Mouse (Mus musculus): ENCODE data around the gene Grhpr. TPM values are rescaled to one million over a fixed set of nuclear protein-coding genes. Genes with fewer than 3 reads are reported as not detected.
"Not testable (repeated sequence)": the region's sequence is repeated elsewhere in the genome, so short reads cannot be mapped to it uniquely, and the experiment has no call there.

Grhpr gene
- total RNA-seq (2021), result 10 to 100 TPM; 18.7 to 21.3 TPM
- long read RNA-seq, experiment 1, transcript Grhpr-201 (9 exons, 1,280 nt), result major isoform, 13 of 15 reads
- long read RNA-seq, experiment 1, partial matches to known transcripts, result 1 of 15 reads
- long read RNA-seq, experiment 1, other reads (novel, unspliced or antisense), result 1 of 15 reads
- long read RNA-seq, experiment 2, transcript Grhpr-201 (9 exons, 1,280 nt), result major isoform, 16 of 18 reads
- long read RNA-seq, experiment 2, partial matches to known transcripts, result 2 of 18 reads
- long read RNA-seq, experiment 2, other reads (novel, unspliced or antisense), result 0 of 18 reads

- DNase-seq (ENCODE audit: low spot score in 2 of 2), result peak; percentile 44 to 61
Measured at GRCm38 (mm10) chr4:44981280-44981973, at the start of gene Grhpr. TSS of gene Grhpr (plus strand) at chr4:44981395.

- DNase-seq (ENCODE audit: low spot score in 2 of 2), result peak in 1 of 2 experiments; percentile 36
Measured at GRCm38 (mm10) chr4:44931732-44932131, 49.5 kb upstream of the Grhpr start.

DNA sequence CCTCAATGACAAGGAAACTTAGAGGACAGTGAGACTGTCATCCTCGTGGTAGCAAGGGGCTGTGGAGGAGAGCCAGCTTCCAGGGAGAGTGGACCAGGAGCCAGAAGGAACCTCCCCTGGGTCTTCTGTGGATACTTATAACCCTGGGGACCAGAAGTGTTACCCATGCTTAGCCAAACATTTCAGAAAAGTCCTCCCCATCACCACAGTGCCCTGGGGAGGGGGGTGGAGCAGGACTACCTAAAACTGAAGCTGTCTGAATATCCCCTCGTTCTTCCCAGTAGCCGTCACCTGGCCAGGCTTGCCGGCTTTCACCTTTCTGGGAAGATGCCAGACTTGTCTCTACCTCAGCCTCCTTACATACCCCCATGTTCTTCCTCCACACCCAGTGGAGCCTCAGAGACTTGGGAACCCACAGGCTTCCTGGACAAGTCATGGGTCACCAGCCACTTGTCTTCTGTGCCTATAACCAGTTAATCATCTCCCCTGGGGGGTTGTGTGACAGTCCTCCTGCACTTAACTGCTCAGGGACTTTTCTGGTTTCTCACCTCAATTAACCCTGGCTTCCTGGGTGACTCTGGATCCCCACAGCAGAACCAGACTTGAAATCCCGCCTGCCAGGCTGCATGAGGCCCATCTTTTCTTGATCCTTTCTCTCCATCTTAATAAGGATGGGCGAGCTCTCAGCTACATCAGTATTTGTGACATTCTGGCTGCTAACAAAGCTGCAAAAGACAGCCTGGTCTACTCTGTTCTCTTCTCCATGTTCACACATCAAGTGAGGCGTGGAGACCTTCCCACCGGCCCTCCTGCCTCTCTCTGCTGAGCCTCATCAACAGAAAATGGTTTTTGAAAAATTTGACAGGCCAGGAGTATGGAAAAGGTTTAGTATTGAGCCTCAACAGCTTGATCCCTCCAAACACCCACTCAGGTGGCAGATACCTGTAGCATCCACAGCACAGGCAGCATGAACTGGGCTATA, 42.5 kb upstream of the Grhpr start:
- no peak for DNase-seq (ENCODE audit: low spot score in 2 of 2)

- no peak for DNase-seq (ENCODE audit: low spot score in 2 of 2)
Measured at GRCm38 (mm10) chr4:44939576-44940249, 41.5 kb upstream of the Grhpr start.

DNA sequence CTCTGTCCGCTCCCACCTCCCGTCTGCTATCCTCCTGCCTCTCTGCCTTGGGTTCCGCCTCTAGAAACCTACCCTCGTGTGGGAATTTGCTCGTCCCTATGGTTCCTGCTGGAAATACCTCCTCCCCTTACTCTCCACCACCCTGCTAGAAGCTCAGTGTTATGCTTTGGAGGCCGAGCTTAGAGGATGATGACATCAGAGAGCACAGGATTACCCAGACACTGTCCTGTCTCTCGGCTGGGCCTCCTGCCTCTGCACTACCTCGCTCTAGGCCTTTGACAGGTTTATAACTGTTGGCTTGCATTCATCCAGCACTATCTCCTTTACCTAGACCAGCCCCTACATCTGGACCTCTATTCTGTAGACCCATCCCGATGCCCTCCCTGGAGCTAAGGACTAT, 40.9 kb upstream of the Grhpr start:
- DNase-seq (ENCODE audit: low spot score in 2 of 2), result no peak

- DNase-seq (ENCODE audit: low spot score in 2 of 2), result no peak
Measured at GRCm38 (mm10) chr4:44942237-44942636, 39.0 kb upstream of the Grhpr start.

- DNase-seq (ENCODE audit: low spot score in 2 of 2), result no peak
Measured at GRCm38 (mm10) chr4:44943480-44943879, 37.7 kb upstream of the Grhpr start.

- no peak for DNase-seq (ENCODE audit: low spot score in 2 of 2)
Measured at GRCm38 (mm10) chr4:44944426-44945075, 36.6 kb upstream of the Grhpr start.

GRCm38 (mm10) chr4:44946126-44946525, 35.1 kb upstream of the Grhpr start:
- DNase-seq (ENCODE audit: low spot score in 2 of 2), result not testable (repeated sequence)

DNA sequence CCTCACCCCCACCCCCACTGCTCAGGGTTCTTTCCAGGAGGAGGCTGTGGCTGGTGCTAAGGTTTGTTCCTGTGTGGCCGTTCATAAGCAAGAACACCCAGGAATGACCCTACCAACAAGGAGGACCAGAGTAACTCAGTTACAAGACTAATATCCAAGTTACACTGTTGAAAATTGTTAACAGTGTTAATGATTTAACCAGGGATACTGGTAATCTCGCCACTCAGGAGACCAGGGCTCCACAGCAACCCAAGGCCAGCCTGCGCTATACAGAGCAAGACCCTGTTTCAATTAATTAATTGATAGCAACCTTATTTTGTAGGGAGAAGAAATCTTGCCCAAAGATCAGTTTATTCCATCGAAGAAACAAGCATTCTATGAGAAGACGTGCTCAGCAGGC, 33.7 kb upstream of the Grhpr start:
- DNase-seq (ENCODE audit: low spot score in 2 of 2), result no peak

DNA sequence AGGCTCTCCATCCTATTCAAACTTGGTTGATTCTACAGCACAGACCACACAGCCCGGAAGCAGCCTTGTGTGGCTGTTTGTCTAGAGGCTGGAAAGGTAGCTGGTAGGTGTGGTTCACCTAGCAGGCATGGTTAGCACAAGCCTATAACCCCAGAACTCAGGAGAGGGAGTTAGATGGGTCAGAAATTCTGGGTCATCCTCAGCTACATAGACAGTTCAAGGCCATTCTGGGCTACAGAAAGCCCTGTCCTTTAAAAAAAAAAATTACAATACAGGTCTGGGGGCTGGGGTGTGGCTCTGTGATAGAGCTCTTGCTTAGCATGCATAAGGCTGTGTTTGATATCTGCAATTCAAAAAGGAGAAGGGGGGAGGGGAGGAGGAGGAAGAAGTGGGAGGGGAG, 32.9 kb upstream of the Grhpr start:
- DNase-seq (ENCODE audit: low spot score in 2 of 2), result no peak

DNA sequence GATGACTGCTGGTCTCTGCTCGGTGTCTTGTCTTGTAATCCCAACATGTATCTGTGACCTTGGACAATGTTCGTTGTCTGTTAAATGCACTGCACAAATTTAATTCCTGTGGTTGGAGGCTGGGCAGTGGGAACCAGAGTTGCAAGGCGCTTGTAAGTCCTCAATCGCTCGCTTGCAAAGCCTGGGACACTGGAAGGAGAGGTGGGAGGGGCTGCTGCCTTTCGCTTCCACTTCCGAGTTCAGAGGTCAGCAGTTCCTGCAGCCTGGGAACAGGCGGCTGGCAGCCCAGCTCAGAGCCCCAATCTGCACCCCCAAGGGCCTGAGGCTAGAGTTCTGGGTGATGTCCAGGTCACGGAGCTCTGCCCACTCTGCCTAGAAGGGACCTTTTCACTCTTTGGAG, 28.2 kb upstream of the Grhpr start:
- no peak for DNase-seq (ENCODE audit: low spot score in 2 of 2)

- no peak for DNase-seq (ENCODE audit: low spot score in 2 of 2)
Measured at GRCm38 (mm10) chr4:44958776-44959175, 22.4 kb upstream of the Grhpr start.

- no peak for DNase-seq (ENCODE audit: low spot score in 2 of 2)
Measured at GRCm38 (mm10) chr4:44959220-44959619, 22.0 kb upstream of the Grhpr start.

DNA sequence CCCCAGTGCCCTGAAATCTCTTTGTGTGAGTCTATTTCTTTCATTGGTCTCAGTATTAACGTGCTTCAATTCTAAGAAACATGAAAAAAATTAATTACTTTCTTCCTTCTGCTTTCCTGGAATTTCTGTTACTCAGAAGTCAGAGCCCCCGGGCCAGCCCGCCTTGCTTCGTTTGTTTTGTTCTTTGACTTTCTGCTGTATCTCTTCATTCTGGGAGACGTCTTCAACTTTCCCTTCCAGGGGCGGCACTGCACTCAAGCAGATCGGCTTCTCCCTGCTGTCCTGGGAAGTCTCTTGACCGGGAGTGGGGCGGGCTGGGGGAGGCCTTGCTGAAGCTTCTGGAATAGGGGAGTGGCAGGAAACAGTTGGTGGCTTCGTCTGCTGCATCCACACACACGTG, 18.0 kb upstream of the Grhpr start:
- no peak for DNase-seq (ENCODE audit: low spot score in 2 of 2)

DNA sequence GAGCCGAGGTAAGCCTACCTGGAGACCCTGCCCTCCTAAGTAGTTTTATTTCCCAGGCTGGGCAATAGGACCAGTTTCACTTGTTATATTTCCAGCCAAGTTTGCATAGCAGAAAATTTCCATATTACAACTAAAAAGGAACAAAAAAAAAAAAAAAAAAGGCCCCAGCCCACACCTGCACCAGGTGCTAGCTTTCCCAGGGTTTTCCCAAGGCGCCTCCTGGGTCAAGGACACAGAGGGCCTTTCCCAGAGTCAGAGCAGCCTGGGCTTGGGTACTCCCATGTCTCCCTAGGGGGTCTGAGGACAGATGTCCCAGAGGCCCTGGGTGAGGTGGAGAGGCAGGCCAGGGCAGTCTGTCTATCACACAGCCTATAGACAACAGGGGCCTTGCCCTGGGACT, 16.0 kb upstream of the Grhpr start:
- DNase-seq (ENCODE audit: low spot score in 2 of 2), result no peak

DNA sequence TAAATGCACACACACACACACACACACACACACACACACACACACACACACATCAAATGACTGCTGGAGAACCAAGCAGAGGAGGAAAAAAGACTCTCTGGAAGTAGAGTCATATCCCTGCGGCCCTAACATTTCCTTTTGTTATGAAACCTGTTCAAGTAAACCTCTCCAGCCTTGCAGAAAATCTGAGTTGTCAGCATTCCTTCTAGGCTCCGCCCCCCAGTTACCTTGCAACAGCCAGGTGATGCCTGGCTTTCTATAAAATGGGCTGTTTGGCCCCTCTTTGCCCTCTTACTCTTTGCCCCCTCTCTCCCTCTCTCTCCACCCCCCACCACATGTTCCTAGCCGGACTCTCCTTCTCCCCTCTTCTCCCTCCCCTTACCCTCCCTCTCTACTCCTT, 15.5 kb upstream of the Grhpr start:
- DNase-seq (ENCODE audit: low spot score in 2 of 2), result no peak

GRCm38 (mm10) chr4:44967402-44967801, 13.8 kb upstream of the Grhpr start:
- DNase-seq (ENCODE audit: low spot score in 2 of 2), result no peak

DNA sequence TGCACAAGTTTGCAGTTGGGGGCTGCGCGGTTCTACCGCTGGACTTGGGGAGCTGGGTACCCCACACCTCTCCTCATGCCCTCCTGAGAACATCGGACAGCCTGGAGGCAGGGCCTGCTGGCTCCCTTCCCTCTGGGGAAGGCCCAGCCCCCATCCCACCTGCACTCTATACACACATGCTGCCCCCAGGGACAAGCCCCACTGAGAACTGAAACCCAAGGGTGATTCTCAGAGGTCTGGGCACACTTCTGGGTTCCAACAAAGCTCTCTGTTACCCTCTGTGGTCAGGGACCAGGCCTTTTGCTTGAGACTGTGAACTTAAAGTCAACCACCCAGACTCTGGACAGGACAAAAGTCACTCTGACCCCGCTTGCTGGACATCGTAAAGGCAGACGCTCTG, 11.1 kb upstream of the Grhpr start:
- DNase-seq (ENCODE audit: low spot score in 2 of 2), result no peak

DNA sequence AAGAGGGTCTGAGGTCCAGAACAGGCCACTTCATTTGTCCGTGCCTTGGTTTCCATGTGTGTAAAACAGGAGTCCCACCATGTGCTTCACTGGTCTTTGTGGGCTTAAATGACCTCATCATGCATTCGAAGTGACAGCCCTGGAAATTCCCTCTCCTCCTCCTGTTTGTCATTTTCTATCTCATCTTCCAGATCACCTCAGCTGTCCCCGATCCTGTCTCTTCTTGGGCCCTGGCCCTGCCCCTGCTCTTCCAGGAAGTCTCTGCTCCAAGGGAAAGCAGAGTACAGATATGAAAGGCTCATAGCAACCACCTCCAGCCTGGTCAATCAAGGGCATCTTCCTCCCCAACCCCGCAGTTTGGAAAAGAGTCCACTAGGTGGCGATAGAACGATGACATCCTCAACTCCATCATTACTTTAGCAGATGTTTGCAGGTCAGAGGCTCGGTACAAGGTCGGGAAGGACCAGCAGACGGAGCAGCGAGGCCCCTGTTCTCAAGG, 10.5 kb upstream of the Grhpr start:
- no peak for DNase-seq (ENCODE audit: low spot score in 2 of 2)

All from layer of hippocampus, postnatal 14 days (tissue).